Mouse (Mus musculus) right cerebral cortex, postnatal 36 days (tissue): ENCODE results near the gene Dazap1.

Experiments
- DNase-seq, 2 experiments: peaks; one replicate each; pipeline ENCODE4 v3.0.0; 2022; ENCODE audit warnings: low spot score in 2 of 2, mixed read lengths in 1 of 2

Gene Dazap1

DNA sequence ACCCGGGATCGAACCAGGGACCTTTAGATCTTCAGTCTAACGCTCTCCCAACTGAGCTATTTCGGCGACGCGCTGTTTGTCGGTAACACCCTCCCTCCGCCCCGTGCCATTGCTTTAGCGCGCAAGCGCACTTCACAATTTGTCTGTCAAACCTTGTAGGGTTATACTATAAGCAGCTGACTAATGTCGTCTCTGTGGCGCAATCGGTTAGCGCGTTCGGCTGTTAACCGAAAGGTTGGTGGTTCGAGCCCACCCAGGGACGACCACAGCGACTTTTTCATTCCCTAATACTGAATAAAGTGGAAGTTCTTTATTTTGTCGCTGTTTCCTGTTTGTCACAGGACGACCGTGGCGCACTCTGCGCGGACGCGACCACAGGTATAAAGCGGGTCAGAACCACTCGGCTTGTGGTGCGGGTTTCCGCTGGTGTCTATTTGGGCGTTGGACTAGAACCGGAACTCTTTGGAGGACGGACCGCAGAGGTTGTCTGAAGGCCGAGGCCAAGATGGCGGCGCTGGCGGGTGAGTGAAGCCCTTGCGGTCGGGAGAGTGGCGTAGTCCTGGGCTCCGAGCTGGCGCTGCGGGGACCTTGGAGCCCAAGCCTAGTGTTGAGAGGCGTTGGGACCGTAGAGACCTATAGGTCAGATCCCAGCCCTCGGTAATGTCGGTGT is 12.2 kb upstream of the Dazap1 start, which contains the start of gene Ndufs7:
Gene Ndufs7, plus strand, starts transcription at position 151 of the 670 bp plus-strand sequence.
- peak; percentile 92 to 93 for DNase-seq

DNA sequence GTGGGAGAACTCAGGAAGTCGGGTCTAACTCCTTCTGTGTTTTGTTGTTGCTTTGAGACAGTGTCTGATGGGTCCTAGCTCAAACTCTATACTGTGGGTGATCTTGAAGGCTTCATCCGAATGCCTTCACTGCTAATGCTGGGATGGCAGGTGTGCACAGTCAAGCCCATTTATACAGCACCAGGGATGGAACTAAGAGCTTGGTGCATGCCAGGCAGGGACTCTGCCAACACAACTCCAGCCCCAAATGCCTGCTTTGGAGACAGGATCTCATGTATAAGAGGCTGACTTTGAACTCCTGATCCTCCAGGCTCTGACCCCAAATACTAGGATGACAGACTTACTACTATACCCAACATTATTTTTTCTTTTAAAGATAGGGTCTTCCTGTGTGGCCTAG is 11.2 kb upstream of the Dazap1 start:
- no peak for DNase-seq

DNA sequence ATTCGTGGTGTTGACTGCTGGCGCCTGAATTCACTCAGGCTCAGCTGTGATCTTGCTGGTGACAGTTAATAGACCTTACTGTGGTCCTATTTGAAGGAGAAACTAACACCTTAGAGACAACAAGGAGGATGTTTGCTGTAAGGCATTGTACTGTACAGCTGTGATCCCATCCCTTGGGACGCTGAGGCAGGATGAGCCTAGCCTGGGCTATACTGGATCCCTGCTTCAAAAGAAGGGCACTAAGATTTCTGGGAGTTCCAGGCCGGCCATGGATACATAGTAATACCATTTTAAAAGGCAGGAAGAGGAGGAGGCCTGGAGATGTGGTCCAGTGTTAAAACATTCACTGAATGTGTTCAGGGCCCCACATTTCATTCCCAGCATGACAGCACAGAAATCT is 10.7 kb upstream of the Dazap1 start:
- no peak for DNase-seq

DNA sequence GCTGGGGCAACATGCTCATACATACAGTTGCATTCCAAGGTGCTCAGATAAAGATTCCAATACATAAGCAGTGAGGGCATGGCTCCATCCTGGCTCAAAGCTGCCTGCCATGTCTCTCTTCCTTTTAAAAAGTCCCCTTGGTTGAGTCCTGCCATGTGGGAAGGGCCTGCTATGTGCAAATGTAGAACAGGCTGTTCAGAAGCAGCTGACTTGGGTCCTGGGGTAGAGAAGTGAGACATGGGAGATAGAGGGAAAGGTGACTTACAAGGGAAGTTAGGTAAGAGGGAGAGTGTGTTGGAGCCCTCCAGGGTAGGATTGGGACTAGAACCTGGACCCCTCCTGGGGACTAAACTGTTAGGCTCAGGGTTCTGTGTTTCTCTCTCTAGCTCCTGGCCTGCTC is 9.3 kb upstream of the Dazap1 start:
- no peak for DNase-seq

DNA sequence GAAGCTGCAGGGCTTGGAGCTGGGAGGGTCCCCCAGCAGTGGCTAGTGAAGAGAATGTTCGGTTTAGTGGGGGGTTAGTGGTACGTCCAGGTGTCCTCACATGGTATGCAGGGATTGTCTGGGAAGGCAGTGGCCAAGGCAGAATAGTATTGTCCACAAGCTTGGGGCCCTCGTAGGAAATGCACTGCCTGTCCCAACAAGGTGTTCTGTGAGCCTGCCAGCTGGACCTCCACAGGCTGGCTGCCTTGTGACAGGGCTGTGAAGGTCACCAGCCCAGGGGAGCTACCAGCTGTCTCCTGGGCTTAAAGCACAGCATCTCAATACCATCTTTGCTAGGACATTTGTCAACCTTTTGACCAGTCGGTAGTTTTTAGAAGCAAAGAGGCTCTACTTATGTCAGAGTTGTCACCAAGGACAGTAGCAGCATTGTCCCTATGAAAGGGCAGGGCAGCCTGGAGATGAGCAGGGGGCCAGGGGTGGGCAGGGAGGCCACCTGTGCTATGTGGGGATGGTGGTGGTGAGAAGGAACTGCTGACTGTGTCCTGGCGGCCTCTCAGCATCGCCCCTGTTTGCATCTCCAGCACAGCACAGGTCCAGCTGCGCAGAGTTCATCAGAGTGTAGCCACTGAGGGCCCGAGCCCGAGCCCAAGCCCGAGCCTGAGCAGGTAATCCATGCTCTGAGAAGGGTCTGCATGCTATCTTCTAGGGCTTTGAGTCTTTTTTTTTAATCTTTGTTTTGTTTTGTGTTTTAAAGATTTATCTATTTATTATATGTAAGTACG is 8.6 kb upstream of the Dazap1 start:
- no peak for DNase-seq

DNA sequence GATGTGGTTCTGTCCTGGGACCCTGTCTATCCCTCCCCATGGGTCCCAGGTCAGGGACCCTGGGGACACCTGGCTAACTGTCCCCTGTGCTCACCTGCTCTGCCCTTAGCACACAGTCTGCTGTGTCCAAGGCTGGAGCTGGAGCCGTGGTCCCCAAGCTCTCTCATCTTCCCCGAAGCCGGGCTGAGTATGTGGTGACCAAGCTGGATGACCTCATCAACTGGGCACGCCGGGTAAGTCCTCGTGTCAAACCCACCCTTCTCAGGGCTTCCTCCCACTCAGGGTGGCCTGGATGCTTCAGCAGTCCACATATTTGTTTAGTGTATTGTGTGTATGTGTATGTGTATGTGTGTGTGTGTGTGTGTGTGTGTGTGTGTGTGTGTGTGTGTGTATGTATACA is 7.7 kb upstream of the Dazap1 start:
- no peak for DNase-seq

DNA sequence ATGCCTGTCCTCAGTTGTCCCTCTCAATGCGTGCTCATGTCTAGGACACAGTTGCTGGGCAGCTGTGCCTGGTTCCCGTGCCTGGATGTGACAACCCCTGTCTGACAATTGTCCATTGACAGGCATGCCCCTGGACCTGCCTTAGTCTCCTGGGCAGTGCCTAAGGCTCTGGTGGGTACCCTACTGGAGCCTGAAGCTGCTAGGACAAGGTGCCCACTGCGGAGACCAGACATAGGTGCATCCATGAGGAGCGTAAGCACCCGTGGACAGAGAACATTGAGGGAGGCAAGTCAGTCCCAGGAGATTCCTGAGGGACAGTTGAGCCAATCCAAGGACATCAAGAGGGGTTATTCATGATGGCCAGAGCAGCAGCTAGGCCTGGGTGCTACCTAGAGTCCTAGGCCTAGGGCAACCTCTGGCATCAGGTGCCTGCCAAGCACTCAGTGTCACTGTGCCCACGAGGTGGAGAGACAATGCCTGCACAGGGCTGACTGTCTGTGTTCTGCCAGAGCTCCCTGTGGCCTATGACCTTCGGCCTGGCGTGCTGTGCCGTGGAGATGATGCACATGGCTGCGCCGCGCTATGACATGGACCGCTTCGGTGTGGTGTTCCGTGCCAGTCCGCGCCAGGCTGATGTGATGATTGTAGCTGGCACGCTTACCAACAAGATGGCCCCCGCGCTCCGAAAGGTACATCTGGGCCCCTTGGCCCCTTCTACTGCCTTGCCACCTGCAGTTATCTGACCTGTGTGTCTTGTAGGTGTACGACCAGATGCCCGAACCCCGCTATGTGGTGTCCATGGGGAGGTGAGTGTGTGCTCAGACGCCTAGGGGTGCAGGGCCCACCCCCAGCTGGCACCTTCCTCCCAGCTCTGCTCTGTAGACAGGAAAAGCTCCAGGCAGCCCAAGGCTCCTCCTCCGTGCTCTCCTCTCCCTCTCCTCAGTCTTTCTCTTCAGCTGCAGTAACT is 6.7 kb upstream of the Dazap1 start:
- DNase-seq, result no peak

DNA sequence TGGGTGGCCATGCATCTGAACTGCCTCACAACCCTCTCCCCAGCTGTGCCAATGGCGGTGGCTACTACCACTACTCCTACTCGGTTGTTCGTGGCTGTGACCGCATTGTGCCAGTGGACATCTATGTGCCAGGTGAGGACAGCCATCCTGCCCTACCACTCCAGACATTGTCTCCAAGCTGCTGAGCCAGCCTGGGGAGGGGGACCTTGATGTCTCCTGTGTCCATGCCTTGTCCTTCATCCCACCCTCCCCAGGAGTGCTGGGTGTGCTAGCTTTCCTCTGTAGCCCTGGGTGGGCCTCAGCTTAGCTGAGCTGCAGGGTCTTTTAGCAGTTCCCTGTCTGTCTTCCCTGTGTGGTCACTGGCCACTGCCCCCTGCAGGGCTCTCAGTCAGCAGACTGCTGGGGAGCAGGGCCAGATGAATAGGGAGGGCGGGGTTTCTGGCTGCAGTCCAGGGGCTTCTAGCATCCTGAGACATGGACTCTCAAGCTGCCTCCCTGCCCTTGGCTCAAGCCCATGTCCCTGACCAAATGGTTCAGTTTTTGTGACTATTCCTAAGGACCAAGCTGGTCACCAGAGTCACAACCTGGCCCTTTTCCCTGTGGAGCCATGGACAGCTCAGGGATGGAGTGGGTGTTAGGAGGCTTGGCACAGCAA is 5.3 kb upstream of the Dazap1 start:
- DNase-seq, result no peak

DNA sequence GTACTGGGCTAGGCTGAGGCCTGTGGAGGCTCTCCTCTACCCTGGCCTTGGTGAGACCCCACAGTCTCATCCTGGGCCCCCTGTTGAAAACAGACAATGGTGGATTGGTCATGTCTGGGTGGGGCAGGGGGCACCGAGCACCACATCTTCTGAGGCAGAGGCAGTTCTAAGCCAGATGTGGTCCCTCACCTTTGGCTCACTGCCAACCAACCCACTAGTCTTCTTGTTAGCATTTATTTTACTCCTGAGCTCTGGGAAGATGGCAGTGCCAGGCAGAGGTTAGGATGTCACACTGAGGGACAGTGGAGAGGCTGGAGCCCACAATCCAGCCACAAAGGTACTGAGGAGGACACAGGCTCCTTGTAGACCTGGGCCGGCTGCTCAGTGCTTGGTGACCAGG is 3.4 kb upstream of the Dazap1 start:
- no peak for DNase-seq

DNA sequence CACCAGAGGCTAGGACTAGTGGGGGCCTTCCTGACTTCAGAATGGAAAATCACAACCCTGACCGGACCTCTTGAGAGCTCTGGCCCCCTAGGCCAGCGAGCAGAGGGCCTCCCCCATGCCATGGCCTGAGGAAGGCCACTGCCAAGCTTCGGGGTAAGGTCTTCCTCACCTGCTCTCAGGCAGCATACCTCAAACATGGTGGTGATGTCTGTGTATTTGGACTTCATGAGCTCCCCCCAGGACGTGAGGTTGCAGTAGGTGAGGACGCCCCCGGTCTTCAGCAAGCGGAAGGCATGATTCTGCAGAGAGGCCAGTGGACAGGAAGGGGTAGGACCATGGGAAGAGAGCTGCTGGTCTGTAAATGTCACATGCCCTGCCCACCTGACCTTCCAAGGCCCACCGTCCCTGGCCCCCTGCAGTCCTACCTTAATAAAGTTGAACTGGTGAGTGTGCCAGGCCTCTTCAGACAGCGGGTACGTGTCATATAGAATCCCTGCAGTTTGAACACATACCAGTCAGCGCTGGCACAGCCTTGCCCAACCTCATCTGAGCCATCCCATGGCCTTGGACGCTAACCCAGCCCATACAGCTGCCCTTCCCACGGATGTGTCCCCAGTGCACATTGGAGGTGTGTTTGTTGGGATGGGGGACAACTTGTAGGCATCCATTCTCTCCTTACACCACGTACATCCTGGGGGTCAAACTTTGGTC is 2.4 kb upstream of the Dazap1 start:
- no peak for DNase-seq

DNA sequence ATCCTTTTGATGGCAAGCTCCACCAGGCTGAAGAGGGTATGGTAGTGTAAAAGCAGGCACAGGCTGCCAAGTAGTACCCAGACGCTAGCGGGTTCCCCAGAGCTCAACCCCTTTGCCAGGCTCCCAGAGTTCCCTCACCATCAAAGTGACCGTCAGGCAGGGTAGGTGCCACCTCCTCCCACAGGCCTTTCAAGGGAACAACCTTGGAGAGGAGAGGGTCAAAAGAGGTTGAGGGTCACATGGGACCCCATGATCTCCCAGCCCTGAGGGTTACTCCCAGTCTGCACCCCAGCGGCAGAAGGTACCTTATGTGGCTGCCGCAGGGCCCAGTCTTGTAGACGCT is 1.9 kb upstream of the Dazap1 start:
- DNase-seq, result no peak

DNA sequence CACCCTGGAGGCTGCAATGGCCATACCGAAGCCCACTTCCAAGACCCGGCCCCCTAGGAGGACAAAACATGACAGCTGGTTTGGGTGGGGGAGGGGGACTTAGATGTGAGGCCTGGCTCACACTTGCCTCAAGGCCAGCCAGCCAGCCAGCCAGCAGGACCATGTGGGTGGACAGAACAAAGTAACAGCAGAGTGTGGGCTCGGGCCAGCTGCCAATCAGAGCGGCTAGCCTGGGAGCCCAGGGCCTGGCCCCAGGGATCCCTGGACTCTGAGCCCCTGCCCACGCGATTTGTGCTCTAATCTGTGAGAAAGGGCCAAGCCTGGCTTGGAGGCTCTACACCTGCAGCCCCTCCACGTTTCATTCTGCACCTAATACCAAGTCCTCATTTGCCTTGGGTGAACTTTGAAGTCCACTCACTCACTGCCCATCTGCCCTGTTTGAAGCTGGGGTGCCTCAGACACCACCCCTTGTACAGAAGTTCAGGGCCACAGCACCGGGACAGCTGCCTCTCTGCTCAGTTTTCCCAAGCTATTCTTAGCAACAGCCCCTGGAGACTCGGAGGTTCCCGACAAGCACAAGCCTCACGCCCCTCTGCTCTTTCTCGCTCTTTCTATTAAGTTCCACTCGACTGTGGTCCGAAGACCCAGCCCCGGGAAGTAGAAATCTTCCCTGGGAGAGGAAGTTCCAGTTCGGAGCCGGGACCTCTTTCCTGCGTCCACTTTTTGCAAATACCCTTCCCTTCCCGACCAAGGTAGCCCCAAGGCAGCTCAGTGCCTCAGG is 1.2 kb upstream of the Dazap1 start:
- peak; percentile 57 to 72 for DNase-seq

DNA sequence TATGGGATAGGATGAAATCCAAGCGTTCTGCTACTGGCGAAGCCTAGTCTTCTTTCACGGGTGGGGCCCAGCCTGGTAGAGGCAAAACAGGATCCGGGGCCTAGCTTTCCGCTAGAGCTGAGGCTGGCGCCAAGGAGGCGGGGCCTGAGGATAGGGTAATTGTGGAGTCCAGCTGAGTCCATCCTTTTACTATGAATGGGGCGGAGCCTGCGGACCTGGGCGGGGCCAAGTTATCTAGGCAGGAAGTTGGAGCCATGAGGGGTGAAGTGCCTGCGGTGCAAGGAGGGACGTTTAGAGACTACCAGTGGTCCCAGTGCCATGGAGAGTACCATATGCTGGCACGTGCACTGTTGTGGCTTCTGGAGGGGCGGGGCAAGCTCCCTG is 291 bp downstream of the Dazap1 start:
- peak; percentile 86 to 87 for DNase-seq

DNA sequence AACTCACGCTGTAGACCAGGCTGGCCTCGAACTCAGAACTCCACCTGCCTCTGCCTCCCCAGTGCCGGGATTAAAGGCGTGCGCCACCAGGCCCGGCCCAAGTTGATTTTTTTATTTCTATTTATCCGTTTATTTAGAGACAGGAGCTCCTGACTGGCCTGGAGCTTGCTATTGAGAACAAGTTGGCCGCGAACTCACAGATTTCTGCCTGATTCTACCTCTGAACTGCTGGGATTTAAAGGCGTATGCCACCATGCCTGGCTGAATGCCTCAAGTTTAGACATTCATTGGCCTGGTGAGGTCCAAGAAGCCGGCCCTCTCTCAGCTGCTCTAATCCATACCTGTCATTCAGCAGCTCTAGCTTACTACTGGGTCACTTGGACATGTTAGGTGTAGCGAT is 883 bp downstream of the Dazap1 start:
- DNase-seq, result no peak

DNA sequence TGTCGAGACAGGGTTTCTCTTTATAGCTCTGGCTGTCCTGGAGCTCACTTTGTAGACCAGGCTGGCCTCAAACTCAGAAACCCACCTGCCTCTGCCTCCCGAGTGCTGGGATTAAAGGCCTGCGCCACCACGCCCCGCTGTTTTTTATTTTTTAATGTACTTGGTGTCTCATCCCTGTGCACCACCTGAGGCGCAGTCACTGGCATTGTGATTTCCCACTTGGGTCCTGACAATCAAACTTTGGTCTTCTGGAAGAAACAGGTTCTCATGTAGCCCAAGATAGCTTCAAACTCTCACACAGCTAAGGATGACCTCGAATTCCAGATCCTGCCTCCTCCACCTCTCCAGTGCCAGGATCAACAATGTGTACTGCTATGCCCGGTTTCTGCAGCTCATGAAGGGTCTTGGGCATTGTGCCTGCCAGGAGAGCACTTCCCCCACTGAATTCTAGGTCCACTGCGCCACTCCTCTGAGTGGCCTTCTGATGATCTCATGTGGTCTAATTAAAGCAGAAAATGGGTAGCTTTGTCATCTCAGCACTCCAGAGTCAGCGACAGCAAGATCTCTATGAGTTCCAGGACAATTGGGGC is 1.6 kb downstream of the Dazap1 start:
- no peak for DNase-seq

DNA sequence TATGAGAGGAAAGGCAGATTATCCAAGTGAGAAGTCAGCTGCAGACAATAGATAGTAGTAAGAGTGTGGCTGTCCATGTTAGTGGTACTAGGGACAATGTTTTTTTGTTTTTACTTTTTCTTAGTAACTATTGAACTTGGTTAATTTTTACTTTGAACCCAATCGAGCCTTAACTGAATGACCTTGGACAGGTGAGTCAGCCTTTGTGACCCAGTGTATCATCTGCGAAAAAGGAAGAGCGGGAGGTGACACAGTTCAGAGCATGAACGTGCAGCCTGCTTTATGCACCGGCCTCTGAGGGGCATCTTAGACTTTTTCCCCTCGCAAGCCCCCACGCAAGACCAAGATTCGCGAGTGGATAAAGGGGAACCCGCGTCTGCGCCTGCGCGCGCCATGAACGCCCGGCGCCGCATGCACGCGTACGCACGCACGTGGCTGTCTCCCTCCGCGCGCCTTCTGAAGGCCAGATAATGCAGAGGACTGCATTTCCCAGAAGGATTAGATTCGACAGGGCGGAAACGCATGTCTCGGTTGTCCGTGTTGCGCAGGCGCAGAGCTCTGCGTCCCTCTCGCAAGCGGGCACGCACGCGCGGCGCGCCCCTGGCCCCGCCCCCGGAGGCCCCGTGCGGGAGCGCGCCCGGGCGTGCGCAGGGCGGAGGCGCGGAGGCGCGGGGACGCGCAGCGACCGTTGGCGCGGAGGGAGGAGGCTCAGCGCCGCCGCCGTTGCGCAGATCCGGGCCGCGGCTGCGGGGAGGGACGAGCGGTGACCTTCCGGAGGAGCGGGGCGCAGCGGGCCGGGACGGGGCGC is 3.3 kb downstream of the Dazap1 start:
- DNase-seq, result peak; percentile 99

DNA sequence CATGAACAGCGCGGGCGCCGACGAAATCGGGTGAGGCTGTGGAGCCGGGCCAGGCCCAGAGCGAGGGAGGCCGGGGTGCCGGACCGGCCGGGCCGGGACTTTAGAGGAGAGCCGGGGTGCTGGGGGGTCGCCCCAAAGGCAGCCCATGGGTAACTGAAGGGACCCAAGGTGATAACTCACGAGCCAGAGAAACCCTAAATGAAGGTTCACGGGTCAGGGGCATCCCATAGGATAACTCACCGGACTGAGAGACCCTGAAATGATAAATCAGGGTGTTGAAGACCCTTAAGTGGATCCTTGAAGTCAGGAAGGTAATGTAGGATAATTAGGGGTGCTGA is 3.8 kb downstream of the Dazap1 start:
- no peak for DNase-seq

DNA sequence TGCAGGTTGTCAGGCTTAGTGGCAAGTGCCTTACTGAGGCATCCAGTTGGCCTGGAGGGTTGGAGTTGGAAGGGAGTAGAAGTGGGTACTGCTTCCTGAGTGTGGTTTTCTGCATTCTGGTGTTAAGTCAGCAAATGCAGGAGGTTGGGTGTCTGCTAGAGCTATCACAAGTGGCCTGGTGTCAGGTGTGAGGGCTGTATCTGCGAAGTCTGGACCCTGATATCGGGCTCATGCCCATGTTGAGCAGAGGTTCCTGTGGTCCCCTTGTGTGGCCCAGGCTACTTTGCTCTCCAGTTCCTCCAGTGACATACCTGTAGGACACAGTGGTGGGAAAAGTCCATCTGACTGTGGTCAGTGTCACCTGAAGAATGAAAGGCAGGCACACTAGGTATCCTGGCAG is 8.8 kb downstream of the Dazap1 start:
- no peak for DNase-seq

DNA sequence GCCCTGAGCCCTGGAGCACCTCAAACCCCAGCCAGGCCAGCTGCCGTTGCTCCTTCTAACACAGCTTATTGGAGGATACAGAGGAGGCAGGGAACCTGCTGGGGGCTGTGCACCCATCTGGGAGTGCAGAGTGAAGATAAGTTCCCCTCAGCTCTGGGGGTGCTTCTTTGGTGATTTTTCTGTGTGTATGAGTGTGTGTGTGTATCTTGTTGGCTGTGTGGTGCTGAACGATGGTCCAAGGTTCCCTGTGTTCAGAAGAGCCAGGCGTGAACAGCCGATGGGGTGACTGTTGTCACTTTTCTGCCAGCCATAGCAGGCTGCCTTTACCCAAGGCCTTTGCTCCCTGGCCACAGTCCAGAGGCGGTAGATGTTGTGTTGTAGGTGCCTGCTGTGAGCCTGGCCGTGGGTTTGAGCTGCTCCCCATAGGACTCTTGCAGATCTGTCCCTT is 9.5 kb downstream of the Dazap1 start:
- no peak for DNase-seq
